Mouse (Mus musculus): Measurements from ENCODE around the gene Otop3. TPM values are rescaled to one million over a fixed set of nuclear protein-coding genes. Genes with fewer than 3 reads are reported as not detected.

Otop3 gene
- total RNA-seq (2021), result under 1 TPM in 1 of 2 experiments, not detected in 1; 0.42 TPM

GRCm38 (mm10) chr11:115334531-115334930 lies at the start of gene Otop3:
Otop3 (plus strand) TSS chr11:115334731.
- intact Hi-C loops (cut with DNase I), result no loop called here
- no peak for DNase-seq

GRCm38 (mm10) chr11:115285282-115285681 lies 49.2 kb upstream of the Otop3 start:
- DNase-seq, result no peak
- intact Hi-C loops (cut with DNase I), result no loop called here

GRCm38 (mm10) chr11:115286201-115286993 lies 48.1 kb upstream of the Otop3 start:
- intact Hi-C loops (cut with DNase I), result no loop called here
- no peak for DNase-seq

GRCm38 (mm10) chr11:115287386-115287785 lies 47.1 kb upstream of the Otop3 start:
- intact Hi-C loops (cut with DNase I), result no loop called here

GRCm38 (mm10) chr11:115288305-115288704 lies 46.2 kb upstream of the Otop3 start:
- intact Hi-C loops (cut with DNase I), result no loop called here
- no peak for DNase-seq

More at GRCm38 (mm10) chr11:115287386-115287785, 47.1 kb upstream of the Otop3 start:
- DNase-seq, result no peak

- intact Hi-C loops (cut with DNase I), result no loop called here
- DNase-seq, result no peak
These were observed 44.6 kb upstream of the Otop3 start for GRCm38 (mm10) chr11:115289885-115290284.

- intact Hi-C loops (cut with DNase I), result no loop called here
- DNase-seq, result no peak
These were observed 44.2 kb upstream of the Otop3 start for GRCm38 (mm10) chr11:115290314-115290713.

GRCm38 (mm10) chr11:115290919-115291318 lies 43.6 kb upstream of the Otop3 start:
- intact Hi-C loops (cut with DNase I), result no loop called here
- DNase-seq, result no peak

GRCm38 (mm10) chr11:115291503-115291902 lies 43.0 kb upstream of the Otop3 start:
- intact Hi-C loops (cut with DNase I), result no loop called here
- DNase-seq, result no peak

- no peak for DNase-seq
- intact Hi-C loops (cut with DNase I), result no loop called here
These were observed 41.7 kb upstream of the Otop3 start for GRCm38 (mm10) chr11:115292631-115293375.

- intact Hi-C loops (cut with DNase I), result no loop called here
- DNase-seq, result no peak
These were observed 38.6 kb upstream of the Otop3 start for GRCm38 (mm10) chr11:115295939-115296338.

GRCm38 (mm10) chr11:115296471-115297210 lies 37.9 kb upstream of the Otop3 start:
- intact Hi-C loops (cut with DNase I), result no loop called here
- DNase-seq, result no peak

GRCm38 (mm10) chr11:115297214-115297826 lies 37.2 kb upstream of the Otop3 start, which contains the start of gene Fads6:
Fads6 (minus strand) TSS chr11:115297663.
- DNase-seq, result peak; percentile 46
- intact Hi-C loops (cut with DNase I), result no loop called here

- no peak for DNase-seq
- intact Hi-C loops (cut with DNase I), result no loop called here
These were observed 36.4 kb upstream of the Otop3 start for GRCm38 (mm10) chr11:115298160-115298559.

- intact Hi-C loops (cut with DNase I), result no loop called here
These were observed 33.8 kb upstream of the Otop3 start for GRCm38 (mm10) chr11:115300745-115301144.

GRCm38 (mm10) chr11:115301351-115301750 lies 33.2 kb upstream of the Otop3 start:
- intact Hi-C loops (cut with DNase I), result no loop called here
- no peak for DNase-seq

More at GRCm38 (mm10) chr11:115300745-115301144, 33.8 kb upstream of the Otop3 start:
- DNase-seq, result no peak

GRCm38 (mm10) chr11:115303167-115303566 lies 31.4 kb upstream of the Otop3 start:
- intact Hi-C loops (cut with DNase I), result no loop called here
- no peak for DNase-seq

- DNase-seq, result no peak
- intact Hi-C loops (cut with DNase I), result no loop called here
These were observed 27.7 kb upstream of the Otop3 start, which contains the start of gene Otop2 for GRCm38 (mm10) chr11:115306863-115307262. Otop2 (plus strand) TSS chr11:115307163.

GRCm38 (mm10) chr11:115308781-115309180 lies 25.8 kb upstream of the Otop3 start:
- intact Hi-C loops (cut with DNase I), result no loop called here
- DNase-seq, result no peak

- intact Hi-C loops (cut with DNase I), result no loop called here
- no peak for DNase-seq
These were observed 20.3 kb upstream of the Otop3 start for GRCm38 (mm10) chr11:115314249-115314648.

- no peak for DNase-seq
- intact Hi-C loops (cut with DNase I), result no loop called here
These were observed 17.3 kb upstream of the Otop3 start for GRCm38 (mm10) chr11:115317204-115317603.

All from left cerebral cortex, postnatal 4 days (tissue).